Mouse (Mus musculus) CH12.LX (cell line): ENCODE measurements around the gene Lamb2. TPM values are rescaled to one million over a fixed set of nuclear protein-coding genes. Genes with fewer than 3 reads are reported as not detected.

ENCODE experiments used
- DNase-seq: peaks from one replicate; pipeline ENCODE4 v3.0.0-alpha.2; 2013; ENCODE audit errors: extremely low read depth
- H3K27ac ChIP-seq: 2 replicates; pipeline ENCODE4 v1.5.1; 2012; ENCODE audit warnings: low read depth, mild to moderate bottlenecking, control low read depth, moderate library complexity; ENCODE audit not compliant: insufficient read depth
- H3K27me3 ChIP-seq: replicated peaks from 2 replicates; pipeline ENCODE3; 2012; ENCODE audit warnings: inconsistent platforms
- H3K36me3 ChIP-seq, 2 experiments: replicated peaks in 1 of 2; 2 replicates each; pipeline versions ENCODE3 to v1.6.1; 2012; ENCODE audit warnings: inconsistent platforms in 1 of 2, low read length in 1 of 2, mild to moderate bottlenecking in 1 of 2, mixed read lengths in 1 of 2, moderate library complexity in 1 of 2; ENCODE audit not compliant: control insufficient read depth in 1 of 2, insufficient read depth in 1 of 2
- H3K4me1 ChIP-seq, 2 experiments: 2 replicates each; pipeline ENCODE4 v1.6.1; 2012; ENCODE audit warnings: inconsistent platforms in 1 of 2, moderate library complexity in 1 of 2; ENCODE audit not compliant: insufficient read depth in 2 of 2, control insufficient read depth in 1 of 2
- H3K4me2 ChIP-seq: 2 replicates; pipeline ENCODE4 v1.6.1; 2012; ENCODE audit warnings: low read depth, mild to moderate bottlenecking, control low read depth; ENCODE audit not compliant: poor library complexity, insufficient read depth, severe bottlenecking
- H3K4me3 ChIP-seq, 3 experiments: fragments of 150-350 bp in 1 of 3; sonication (generic) in 1 of 3; replicated peaks in 1 of 3; 2 replicates each; pipeline versions ENCODE3 to v1.5.1; 2011 to 2012; ENCODE audit warnings: low read depth in 2 of 3, low read length in 2 of 3, mild to moderate bottlenecking in 2 of 3, moderate library complexity in 2 of 3, control low read depth in 1 of 3, improper control_type of control experiment in 1 of 3, inconsistent platforms in 1 of 3, mixed read lengths in 1 of 3; ENCODE audit not compliant: poor library complexity in 1 of 3
- H3K79me2 ChIP-seq: replicated peaks from 2 replicates; pipeline ENCODE4 v1.6.1; 2012; ENCODE audit warnings: mild to moderate bottlenecking, moderate library complexity; ENCODE audit not compliant: control insufficient read depth, poor library complexity, insufficient read depth, severe bottlenecking; ENCODE audit errors: extremely low read depth
- H3K9ac ChIP-seq: 2 replicates; pipeline ENCODE4 v1.6.1; 2012; ENCODE audit warnings: low read depth, mild to moderate bottlenecking, control low read depth, moderate library complexity; ENCODE audit not compliant: insufficient read depth
- H3K9me3 ChIP-seq: replicated peaks from 2 replicates; pipeline ENCODE3; 2012; ENCODE audit warnings: low read length, inconsistent platforms, mixed read lengths
- EP300 ChIP-seq: IDR thresholded peaks from 2 replicates; pipeline ENCODE4 v1.6.1; 2011; ENCODE audit warnings: low read length, improper control_type of control experiment
- ETS1 ChIP-seq: conservative IDR thresholded peaks from 2 replicates; pipeline ENCODE4 v1.6.1; 2012; ENCODE audit warnings: low read depth, mild to moderate bottlenecking, inconsistent platforms, low read length, improper control_type of control experiment, moderate library complexity
- HCFC1 ChIP-seq: IDR thresholded peaks from 2 replicates; pipeline ENCODE4 v1.6.1; 2012; ENCODE audit warnings: low read depth, mild to moderate bottlenecking, inconsistent platforms, low read length, improper control_type of control experiment
- IRF4 ChIP-seq: IDR thresholded peaks from 2 replicates; pipeline ENCODE4 v1.6.1; 2014; ENCODE audit warnings: low read depth, mild to moderate bottlenecking, inconsistent platforms, low read length, improper control_type of control experiment
- JUN ChIP-seq: IDR thresholded peaks from 2 replicates; pipeline ENCODE4 v1.6.1; 2011; ENCODE audit warnings: low read depth, mild to moderate bottlenecking, low read length, improper control_type of control experiment, moderate library complexity; ENCODE audit not compliant: insufficient read depth
- JUND ChIP-seq: conservative IDR thresholded peaks from 2 replicates; pipeline ENCODE4 v1.6.1; 2011; ENCODE audit warnings: low read depth, low read length, improper control_type of control experiment
- KAT2A ChIP-seq: IDR thresholded peaks from 2 replicates; pipeline ENCODE4 v1.6.1; 2012; ENCODE audit warnings: low read length, improper control_type of control experiment, inconsistent platforms; ENCODE audit not compliant: insufficient replicate concordance
- MAFK ChIP-seq: IDR thresholded peaks from 2 replicates; pipeline ENCODE4 v1.6.1; 2011; ENCODE audit warnings: low read length, improper control_type of control experiment; ENCODE audit not compliant: insufficient replicate concordance
- MEF2A ChIP-seq: IDR thresholded peaks from 2 replicates; pipeline ENCODE4 v1.6.1; 2014; ENCODE audit warnings: low read depth, mild to moderate bottlenecking, inconsistent platforms, low read length, improper control_type of control experiment, borderline replicate concordance
- MXI1 ChIP-seq: IDR thresholded peaks from 2 replicates; pipeline ENCODE4 v1.6.1; 2011; ENCODE audit warnings: mild to moderate bottlenecking, low read depth, low read length, improper control_type of control experiment
- MYC ChIP-seq: IDR thresholded peaks from 2 replicates; pipeline ENCODE4 v1.6.1; 2011; ENCODE audit warnings: low read depth, mild to moderate bottlenecking, improper control_type of control experiment, low read length
- PAX5 ChIP-seq: IDR thresholded peaks from 2 replicates; pipeline ENCODE4 v1.6.1; 2012; ENCODE audit warnings: low read length, inconsistent platforms, mixed read lengths
- POLR2A ChIP-seq: IDR thresholded peaks from 2 replicates; pipeline ENCODE4 v1.6.1; 2011; ENCODE audit warnings: low read depth, mild to moderate bottlenecking, improper control_type of control experiment, low read length
- RAD21 ChIP-seq: IDR thresholded peaks from 2 replicates; pipeline ENCODE4 v1.6.1; 2011; ENCODE audit warnings: low read depth, mild to moderate bottlenecking, low read length, improper control_type of control experiment, moderate library complexity
- RCOR1 ChIP-seq: conservative IDR thresholded peaks from 2 replicates; pipeline ENCODE4 v1.6.1; 2012; ENCODE audit warnings: low read depth, mild to moderate bottlenecking, inconsistent platforms, low read length, improper control_type of control experiment
- SIN3A ChIP-seq: IDR thresholded peaks from 2 replicates; pipeline ENCODE4 v1.6.1; 2012; ENCODE audit warnings: low read length, improper control_type of control experiment, inconsistent platforms
- TBP ChIP-seq: conservative IDR thresholded peaks from 2 replicates; pipeline ENCODE4 v1.6.1; 2011; ENCODE audit warnings: low read depth, low read length, improper control_type of control experiment
- TCF12 ChIP-seq: IDR thresholded peaks from 2 replicates; pipeline ENCODE4 v1.6.1; 2014; ENCODE audit warnings: low read depth, mild to moderate bottlenecking, inconsistent platforms, low read length, improper control_type of control experiment
- UBTF ChIP-seq: IDR thresholded peaks from 2 replicates; pipeline ENCODE4 v1.6.1; 2012; ENCODE audit warnings: low read depth, mild to moderate bottlenecking, inconsistent platforms, low read length, improper control_type of control experiment, moderate library complexity
- USF2 ChIP-seq: conservative IDR thresholded peaks from 2 replicates; pipeline ENCODE4 v1.6.1; 2011; ENCODE audit warnings: low read depth, low read length, improper control_type of control experiment
- ZKSCAN1 ChIP-seq: IDR thresholded peaks from 2 replicates; pipeline ENCODE4 v1.6.1; 2012; ENCODE audit warnings: low read depth, inconsistent platforms, low read length, improper control_type of control experiment, borderline replicate concordance
- ZNF384 ChIP-seq: IDR thresholded peaks from 2 replicates; pipeline ENCODE4 v1.6.1; 2012; ENCODE audit warnings: low read depth, low read length, improper control_type of control experiment, inconsistent platforms
- dilution Hi-C: fragments of 300-500 bp; cut with MboI; formaldehyde crosslinking; loops from 2 replicates; pipeline ENCODE4 v1.14.3; 2020; ENCODE audit warnings: low sequenced_read_pairs; ENCODE audit not compliant: extremely low pct_unique_long_range_greater_than_20kb, extremely low pct_ligation_motif_present
- in situ Hi-C: fragments of 300-500 bp; cut with MboI; formaldehyde crosslinking; loops from 3 replicates; pipeline ENCODE4 v1.14.3; 2019; ENCODE audit warnings: low sequenced_read_pairs, low pct_ligation_motif_present, low pct_unique_long_range_greater_than_20kb, mixed read lengths
- polyA plus RNA-seq: library from polyadenylated mRNA; unstranded; fragments of >175 nt; gene quantifications from 2 replicates; pipeline ENCODE4 v1.2.1, GENCODE M21; 2012; ENCODE audit warnings: low read depth; ENCODE audit not compliant: insufficient read length
- total RNA-seq, 2 experiments: library from RNA; depleted of rRNA; stranded (reverse); fragments of 300-350 nt in 1 of 2; fragments of >200 nt in 1 of 2; gene quantifications; 2 replicates each; pipeline ENCODE4 v1.2.3; 2012 to 2014

Lamb2 gene
- total and polyA plus RNA-seq, 3 experiments, result 0.17 to 0.89 TPM; not detected in 1

DNA sequence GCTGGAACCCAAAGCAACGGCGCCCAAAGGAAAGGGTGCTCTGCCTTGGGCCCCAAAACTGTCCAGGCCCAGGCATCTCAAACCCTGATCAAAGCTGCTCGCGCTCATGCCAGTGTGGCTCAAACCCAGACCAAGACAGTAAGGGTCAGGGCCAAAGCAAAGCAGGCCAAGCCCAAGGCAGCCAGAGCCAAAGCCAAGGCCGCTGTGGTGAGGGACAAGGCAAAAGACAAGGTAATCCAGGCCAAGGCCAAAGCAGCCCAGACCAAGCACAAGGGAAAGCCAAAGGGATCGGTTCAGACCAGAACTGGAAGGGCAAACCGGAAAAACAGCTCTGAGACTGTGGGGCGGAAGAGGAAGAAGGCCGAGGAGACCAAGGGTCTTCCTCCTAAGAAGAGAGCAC is 15.8 kb upstream of the Lamb2 start:
- Histone ChIP-seq H3K4me2 (no peak overlapping the region), H3K36me3 (peaks cover 19 to 49% of the 10 kb centered on the region in 2 experiments), H3K9ac (no peak overlapping the region), H3K27me3 (no peaks in the 10 kb centered on the region), H3K4me1 (peaks cover 10 to 24% of the 10 kb centered on the region in 2 experiments), H3K4me3 (no peak overlapping the region), H3K27ac (no peak overlapping the region), H3K79me2 (peaks cover 21% of the 10 kb centered on the region), H3K9me3 (no peaks in the 10 kb centered on the region)
- TF ChIP-seq RCOR1, result no peak
- no peak for TF ChIP-seq JUN
- TF ChIP-seq PAX5, result no peak
- no peak for TF ChIP-seq ZNF384
- TF ChIP-seq MAFK, result no peak
- no peak for TF ChIP-seq MXI1
- TF ChIP-seq TBP, result no peak
- no peak for DNase-seq
- dilution Hi-C loops, result no loop called here
- in situ Hi-C loops, result no loop called here

- no peaks in the 10 kb centered on the region for H3K27me3 ChIP-seq
- no peaks in the 10 kb centered on the region for H3K9me3 ChIP-seq
- H3K4me2 ChIP-seq, result no peak overlapping the region
- peaks cover 5 to 13% of the 10 kb centered on the region in 2 experiments for H3K4me1 ChIP-seq
- DNase-seq, result no peak
- H3K79me2 ChIP-seq, result peaks cover 14% of the 10 kb centered on the region
- H3K36me3 ChIP-seq, result peaks cover 19 to 49% of the 10 kb centered on the region in 2 experiments
- TF ChIP-seq KAT2A (no peak), JUND (no peak), HCFC1 (no peak), ZKSCAN1 (no peak), ZNF384 (no peak), POLR2A (no peak), MYC (no peak), EP300 (no peak), ETS1 (no peak)
- TF ChIP-seq, all 38 proteins: peak for 0
- H3K27ac ChIP-seq, result no peak overlapping the region
- no peak overlapping the region for H3K4me3 ChIP-seq
- dilution Hi-C loops (no loop called here), in situ Hi-C loops (no loop called here)
- no peak overlapping the region for H3K9ac ChIP-seq
These were observed 13.3 kb upstream of the Lamb2 start for GRCm38 (mm10) chr9:108466219-108466618.

GRCm38 (mm10) chr9:108469430-108469829 is 10.1 kb upstream of the Lamb2 start:
- Histone ChIP-seq H3K9ac (no peak overlapping the region), H3K79me2 (no peaks in the 10 kb centered on the region), H3K4me2 (no peak overlapping the region), H3K27me3 (no peaks in the 10 kb centered on the region), H3K9me3 (no peaks in the 10 kb centered on the region), H3K36me3 (peaks cover 4 to 22% of the 10 kb centered on the region in 2 experiments), H3K4me1 (no peaks in the 10 kb centered on the region), H3K27ac (no peak overlapping the region), H3K4me3 (no peak overlapping the region)
- no peak for TF ChIP-seq SIN3A
- no peak for TF ChIP-seq PAX5
- no peak for TF ChIP-seq UBTF
- TF ChIP-seq POLR2A, result no peak
- no peak for TF ChIP-seq MAFK
- TF ChIP-seq IRF4, result no peak
- TF ChIP-seq MYC, result no peak
- no peak for TF ChIP-seq USF2
- no peak for TF ChIP-seq JUND
- TF ChIP-seq RAD21, result no peak
- TF ChIP-seq TCF12, result no peak
- TF ChIP-seq ETS1, result no peak
- TF ChIP-seq MEF2A, result no peak
- in situ Hi-C loops, result no loop called here
- no peak for DNase-seq
- dilution Hi-C loops, result no loop called here
